Mouse (Mus musculus) stomach, postnatal 0 days (tissue): ENCODE data around the gene Fars2.

ENCODE experiments used
- CTCF ChIP-seq: IDR thresholded peaks from 2 replicates; pipeline ENCODE4 v1.5.1; 2016; ENCODE audit warnings: antibody characterized with exemption, low read depth, mild to moderate bottlenecking, moderate library complexity
- EP300 ChIP-seq: optimal IDR thresholded peaks from 2 replicates; pipeline ENCODE3; 2016; ENCODE audit warnings: antibody characterized with exemption

GRCm38 (mm10) chr13:36105591-36105990 lies 11.6 kb upstream of the Fars2 start:
- TF ChIP-seq CTCF: no peak
- no peak for TF ChIP-seq EP300
